Mouse (Mus musculus): ENCODE results near the gene Tmem233.

DNA sequence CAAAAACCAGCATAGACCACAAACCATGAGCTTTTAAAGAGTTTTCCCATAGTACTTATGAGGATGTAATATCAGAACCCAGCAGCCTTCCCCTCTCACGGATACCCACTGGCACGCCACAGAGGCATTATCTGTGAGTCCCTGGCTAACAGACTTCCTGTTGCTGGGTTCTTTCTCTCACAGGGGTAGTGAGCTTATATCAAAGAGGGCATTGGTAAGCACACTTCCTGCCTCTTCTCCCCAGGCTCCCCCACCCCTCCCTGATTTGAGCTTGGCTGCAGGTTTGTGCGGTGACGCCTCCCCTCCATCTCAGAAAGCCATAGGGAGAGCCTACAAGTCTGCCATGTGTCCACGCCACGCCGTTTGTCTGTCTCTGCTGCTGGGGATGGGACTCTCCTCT, 54.0 kb downstream of the Tmem233 start:
- TF ChIP-seq CTCF (conservative IDR thresholded peaks at IDR 0.05; ENCODE audit: low read length) (no peak), NANOG (IDR thresholded peaks at IDR 0.05; ENCODE audit: borderline replicate concordance, low read length) (no peak)
